Mouse (Mus musculus): ENCODE results near the gene Pias3.
"Not testable (repeated sequence)": the region's sequence is repeated elsewhere in the genome, so short reads cannot be mapped to it uniquely, and the experiment has no call there.

The Pias3 gene

GRCm38 (mm10) chr3:96730785-96731184 is 34.6 kb downstream of the Pias3 start:
- no peak for DNase-seq

GRCm38 (mm10) chr3:96733984-96734383 is 37.8 kb downstream of the Pias3 start:
- DNase-seq, result no peak

GRCm38 (mm10) chr3:96735200-96735599 is 39.0 kb downstream of the Pias3 start:
- no peak for DNase-seq

- DNase-seq, result peak in 1 of 2 experiments; percentile 26
These were observed 41.0 kb downstream of the Pias3 start for GRCm38 (mm10) chr3:96737013-96737740.

GRCm38 (mm10) chr3:96737995-96738394 is 41.8 kb downstream of the Pias3 start:
- DNase-seq, result no peak

GRCm38 (mm10) chr3:96740279-96740678 is 44.1 kb downstream of the Pias3 start:
- not testable (repeated sequence) for DNase-seq

- no peak for DNase-seq
These were observed 48.2 kb downstream of the Pias3 start for GRCm38 (mm10) chr3:96744348-96744747.

GRCm38 (mm10) chr3:96746829-96747228 is 50.6 kb downstream of the Pias3 start:
- DNase-seq, result no peak

Measured in kidney, adult 8-10 months (tissue).